Mouse (Mus musculus): ENCODE results near the gene Rgs12. TPM values are rescaled to one million over a fixed set of nuclear protein-coding genes. Genes with fewer than 3 reads are reported as not detected.

Rgs12 gene
- polyA plus RNA-seq, 1 experiment from 2014 or later: 34.4 TPM

DNA sequence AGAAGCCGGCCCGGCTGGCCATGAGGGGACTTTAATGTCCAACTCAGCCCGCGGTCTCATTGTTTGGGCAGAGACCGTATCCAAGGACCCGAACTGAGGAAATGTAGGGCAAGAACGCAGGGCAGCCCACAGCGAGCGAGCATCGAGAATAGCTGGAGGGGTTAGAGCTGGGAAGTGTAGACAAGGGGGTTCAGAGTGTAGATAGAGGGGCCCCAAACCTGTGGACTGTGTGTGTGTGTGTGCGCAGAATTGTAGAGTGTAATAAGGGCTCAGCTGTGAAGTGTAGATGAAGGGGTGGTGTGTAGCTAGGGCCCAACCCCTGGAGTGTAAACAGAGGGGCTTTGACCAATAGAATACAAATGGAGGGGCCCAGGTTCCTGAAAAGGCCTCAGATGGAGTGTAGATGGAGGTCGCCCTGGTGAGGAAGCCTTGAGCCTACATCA lies 545 bp downstream of the Rgs12 start:
- no peaks in the 10 kb centered on the region for H3K36me3 ChIP-seq (ENCODE audit: control insufficient read depth, insufficient read depth, low read length)
- H3K4me1 ChIP-seq (ENCODE audit: control insufficient read depth, insufficient read depth, low read length): peaks cover 11% of the 10 kb centered on the region
- peak overlapping the region; percentile 86 for H3K4me2 ChIP-seq (ENCODE audit: low read depth, low read length)
- no peaks in the 10 kb centered on the region for H3K27me3 ChIP-seq (ENCODE audit: control insufficient read depth, insufficient read depth, low read length)
- no peaks in the 10 kb centered on the region; the same call in 1 of the 2 replicates for H3K9me3 ChIP-seq (replicated peaks; ENCODE audit: control insufficient read depth, low read length)
- peak overlapping the region; percentile 85 for H3K4me3 ChIP-seq (replicated peaks; ENCODE audit: low read length)
- H3K9ac ChIP-seq (ENCODE audit: low read length): peak overlapping the region; percentile 95
- peak overlapping the region; percentile 87 for H3K27ac ChIP-seq (ENCODE audit: low read length)
- ATAC-seq (ENCODE audit: insufficient read depth, low FRiP score): peak; percentile 21; the same call in 1 of the 2 replicates
- WGBS: 2% methylated on average over 12 of the region's 12 CpGs

DNA sequence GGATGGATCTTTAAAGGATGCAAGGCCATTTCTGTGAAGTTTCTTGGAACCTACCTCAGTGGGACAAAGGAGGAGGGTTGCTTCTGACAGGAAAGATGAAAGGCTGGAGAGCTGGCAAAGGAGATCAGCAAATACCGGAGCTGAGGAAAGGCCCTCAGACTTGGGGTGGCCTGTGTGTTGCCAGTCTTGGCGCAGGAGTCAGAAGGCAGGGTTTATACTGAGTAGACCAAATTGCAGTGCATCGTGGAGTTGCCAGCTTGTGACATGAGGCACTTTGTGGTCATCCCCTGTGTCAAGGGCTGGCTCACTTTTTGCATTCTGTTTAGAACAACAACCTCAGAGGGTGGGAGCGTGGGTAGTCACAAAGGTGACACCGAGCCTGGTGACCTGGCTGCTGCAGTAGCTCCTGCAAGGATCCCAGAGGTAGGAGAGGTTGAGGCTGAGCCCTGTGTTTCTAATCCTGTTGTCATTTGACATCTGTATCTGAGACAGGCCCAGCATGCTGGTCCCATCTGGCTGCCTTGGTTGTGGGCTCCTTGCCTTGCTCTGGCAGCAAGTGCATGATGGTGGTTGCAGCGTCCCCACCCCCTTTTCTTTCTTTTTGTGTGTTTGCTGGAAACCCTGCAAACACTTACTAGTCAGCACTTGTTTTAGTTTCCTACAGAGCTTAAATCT lies 1.4 kb downstream of the Rgs12 start:
- peak overlapping the region; percentile 43; the same call in 1 of the 2 replicates for H3K27ac ChIP-seq (ENCODE audit: low read length)
- H3K36me3 ChIP-seq (ENCODE audit: control insufficient read depth, insufficient read depth, low read length): no peaks in the 10 kb centered on the region
- peak overlapping the region; percentile 85 for H3K4me3 ChIP-seq (replicated peaks; ENCODE audit: low read length)
- no peak for ATAC-seq (ENCODE audit: insufficient read depth, low FRiP score)
- WGBS: 59% methylated on average over 6 of the region's 6 CpGs
- peak overlapping the region; percentile 86 for H3K4me2 ChIP-seq (ENCODE audit: low read depth, low read length)
- H3K9ac ChIP-seq (ENCODE audit: low read length): peak overlapping the region; percentile 95
- peaks cover 11% of the 10 kb centered on the region for H3K4me1 ChIP-seq (ENCODE audit: control insufficient read depth, insufficient read depth, low read length)
- no peaks in the 10 kb centered on the region; the same call in 1 of the 2 replicates for H3K9me3 ChIP-seq (replicated peaks; ENCODE audit: control insufficient read depth, low read length)
- no peaks in the 10 kb centered on the region for H3K27me3 ChIP-seq (ENCODE audit: control insufficient read depth, insufficient read depth, low read length)

DNA sequence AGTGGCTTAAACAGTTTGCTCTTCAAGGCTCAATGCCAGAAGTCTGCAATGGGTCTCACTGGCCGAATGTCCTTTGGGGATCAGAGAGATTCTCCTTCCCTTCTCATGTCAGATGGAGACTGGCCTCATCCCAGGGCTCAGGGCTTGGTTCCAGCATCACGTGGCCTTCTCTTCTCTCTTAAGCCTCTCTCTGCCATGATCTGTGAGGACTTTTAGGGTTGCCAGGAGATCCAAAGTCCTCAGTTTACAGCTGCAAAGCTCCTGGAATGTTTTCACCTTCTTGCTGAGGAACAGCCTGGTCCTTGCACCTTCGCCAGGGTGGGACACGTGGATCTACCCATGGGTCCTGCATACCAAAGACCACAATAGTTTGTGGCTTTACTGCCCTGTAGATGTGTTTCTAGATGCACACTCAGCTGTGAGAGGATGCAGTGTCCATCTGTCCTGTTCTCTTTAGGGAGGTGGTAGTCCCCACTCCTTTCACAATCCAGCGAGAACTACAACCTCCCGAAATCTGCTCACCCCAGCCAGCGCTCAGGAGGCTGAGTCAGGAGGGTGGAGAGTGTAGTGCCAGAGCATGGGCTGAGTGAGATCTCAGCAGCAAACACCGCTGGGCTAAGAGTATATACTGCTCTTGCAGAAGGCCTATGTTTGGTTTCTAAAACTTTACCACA lies 2.1 kb downstream of the Rgs12 start:
- H3K4me1 ChIP-seq (ENCODE audit: control insufficient read depth, insufficient read depth, low read length): peaks cover 17% of the 10 kb centered on the region
- WGBS: 80% methylated on average over 8 of the region's 8 CpGs
- H3K4me3 ChIP-seq (replicated peaks; ENCODE audit: low read length): no peak overlapping the region
- no peaks in the 10 kb centered on the region for H3K27me3 ChIP-seq (ENCODE audit: control insufficient read depth, insufficient read depth, low read length)
- H3K9me3 ChIP-seq (replicated peaks; ENCODE audit: control insufficient read depth, low read length): no peaks in the 10 kb centered on the region; the same call in 1 of the 2 replicates
- H3K36me3 ChIP-seq (ENCODE audit: control insufficient read depth, insufficient read depth, low read length): no peaks in the 10 kb centered on the region
- no peak for ATAC-seq (ENCODE audit: insufficient read depth, low FRiP score)
- H3K9ac ChIP-seq (ENCODE audit: low read length): no peak overlapping the region
- H3K4me2 ChIP-seq (ENCODE audit: low read depth, low read length): peak overlapping the region; percentile 1; the same call in 1 of the 2 replicates
- H3K27ac ChIP-seq (ENCODE audit: low read length): peak overlapping the region; percentile 43; the same call in 1 of the 2 replicates

DNA sequence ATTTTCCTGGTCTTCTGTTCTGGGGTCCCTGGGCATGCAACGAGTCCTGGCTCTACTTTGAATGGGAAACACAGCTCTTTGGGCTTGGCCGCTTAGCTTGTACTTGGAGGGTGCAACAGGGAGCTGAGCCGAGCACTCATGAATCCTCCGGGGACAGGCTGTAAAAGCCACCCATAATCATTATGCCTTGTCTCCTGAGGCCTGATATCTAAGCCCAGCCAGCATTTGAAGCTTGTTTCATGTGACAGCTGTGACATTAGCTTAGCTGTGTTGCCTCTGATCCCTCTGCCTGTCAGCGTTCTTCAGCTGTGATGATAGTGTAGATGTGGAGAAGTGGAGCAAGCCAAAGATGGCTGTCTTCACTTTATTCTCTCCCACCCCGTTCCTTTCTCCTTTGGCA lies 5.3 kb downstream of the Rgs12 start:
- Histone ChIP-seq H3K9me3 (replicated peaks; ENCODE audit: control insufficient read depth, low read length) (no peaks in the 10 kb centered on the region; the same call in 1 of the 2 replicates), H3K36me3 (ENCODE audit: control insufficient read depth, insufficient read depth, low read length) (no peaks in the 10 kb centered on the region), H3K4me2 (ENCODE audit: low read depth, low read length) (no peak overlapping the region), H3K27ac (ENCODE audit: low read length) (no peak overlapping the region), H3K9ac (ENCODE audit: low read length) (no peak overlapping the region), H3K4me1 (ENCODE audit: control insufficient read depth, insufficient read depth, low read length) (peaks cover 25% of the 10 kb centered on the region), H3K4me3 (replicated peaks; ENCODE audit: low read length) (no peak overlapping the region), H3K27me3 (ENCODE audit: control insufficient read depth, insufficient read depth, low read length) (no peaks in the 10 kb centered on the region)
- no peak for ATAC-seq (ENCODE audit: insufficient read depth, low FRiP score)
- 76% methylated on average over 6 of the region's 6 CpGs for WGBS

DNA sequence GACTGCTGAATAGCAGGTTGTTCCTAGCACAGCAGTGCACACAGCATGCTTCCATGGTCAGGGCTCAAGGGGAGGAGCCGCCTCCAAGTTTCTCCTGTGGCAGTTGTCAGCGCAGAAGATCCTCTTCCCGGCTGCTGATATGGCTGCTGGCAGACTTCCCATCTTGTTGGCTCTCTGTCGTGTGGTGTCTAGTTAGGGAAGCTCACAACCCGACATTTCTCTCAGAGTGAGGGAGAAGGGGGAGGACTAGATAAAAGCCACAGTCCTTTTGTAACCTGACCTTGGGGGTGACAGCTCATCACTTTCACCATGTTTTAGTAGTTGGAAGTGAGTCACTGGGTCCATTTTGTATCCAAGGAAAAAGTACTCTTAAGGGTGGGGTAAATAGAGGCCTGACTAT lies 6.4 kb downstream of the Rgs12 start:
- no peaks in the 10 kb centered on the region for H3K36me3 ChIP-seq (ENCODE audit: control insufficient read depth, insufficient read depth, low read length)
- H3K27ac ChIP-seq (ENCODE audit: low read length): no peak overlapping the region
- H3K4me1 ChIP-seq (ENCODE audit: control insufficient read depth, insufficient read depth, low read length): peaks cover 19% of the 10 kb centered on the region
- ATAC-seq (ENCODE audit: insufficient read depth, low FRiP score): no peak
- H3K4me2 ChIP-seq (ENCODE audit: low read depth, low read length): no peak overlapping the region
- H3K9me3 ChIP-seq (replicated peaks; ENCODE audit: control insufficient read depth, low read length): no peaks in the 10 kb centered on the region; the same call in 1 of the 2 replicates
- no peak overlapping the region for H3K9ac ChIP-seq (ENCODE audit: low read length)
- no peak overlapping the region for H3K4me3 ChIP-seq (replicated peaks; ENCODE audit: low read length)
- H3K27me3 ChIP-seq (ENCODE audit: control insufficient read depth, insufficient read depth, low read length): no peaks in the 10 kb centered on the region
- WGBS: 48% methylated on average over 5 of the region's 5 CpGs

DNA sequence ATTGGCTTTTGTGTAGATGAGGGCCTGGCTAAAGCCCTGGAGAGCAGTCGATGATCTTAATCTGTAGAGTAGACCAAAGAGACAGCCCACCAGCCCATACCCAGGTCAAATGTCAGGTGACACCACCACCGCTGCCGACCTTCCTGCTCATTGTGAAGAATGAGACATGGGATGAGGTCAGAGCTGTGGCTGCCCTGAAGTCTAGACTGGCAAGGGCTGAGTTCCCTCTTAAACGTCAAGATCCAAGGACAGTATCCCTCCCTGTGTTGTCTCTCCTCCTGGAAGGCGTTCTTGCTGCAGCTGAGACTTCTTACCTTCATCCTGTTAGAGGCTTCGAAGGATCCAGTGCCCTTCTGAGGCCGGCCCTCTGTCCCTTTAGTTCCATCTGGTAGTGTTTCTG lies 6.9 kb downstream of the Rgs12 start:
- Histone ChIP-seq H3K4me3 (replicated peaks; ENCODE audit: low read length) (no peak overlapping the region), H3K4me1 (ENCODE audit: control insufficient read depth, insufficient read depth, low read length) (peaks cover 14% of the 10 kb centered on the region), H3K9ac (ENCODE audit: low read length) (no peak overlapping the region), H3K4me2 (ENCODE audit: low read depth, low read length) (no peak overlapping the region), H3K36me3 (ENCODE audit: control insufficient read depth, insufficient read depth, low read length) (no peaks in the 10 kb centered on the region), H3K9me3 (replicated peaks; ENCODE audit: control insufficient read depth, low read length) (no peaks in the 10 kb centered on the region; the same call in 1 of the 2 replicates), H3K27ac (ENCODE audit: low read length) (no peak overlapping the region), H3K27me3 (ENCODE audit: control insufficient read depth, insufficient read depth, low read length) (no peaks in the 10 kb centered on the region)
- no peak for ATAC-seq (ENCODE audit: insufficient read depth, low FRiP score)
- WGBS: 78% methylated on average over 7 of the region's 7 CpGs

DNA sequence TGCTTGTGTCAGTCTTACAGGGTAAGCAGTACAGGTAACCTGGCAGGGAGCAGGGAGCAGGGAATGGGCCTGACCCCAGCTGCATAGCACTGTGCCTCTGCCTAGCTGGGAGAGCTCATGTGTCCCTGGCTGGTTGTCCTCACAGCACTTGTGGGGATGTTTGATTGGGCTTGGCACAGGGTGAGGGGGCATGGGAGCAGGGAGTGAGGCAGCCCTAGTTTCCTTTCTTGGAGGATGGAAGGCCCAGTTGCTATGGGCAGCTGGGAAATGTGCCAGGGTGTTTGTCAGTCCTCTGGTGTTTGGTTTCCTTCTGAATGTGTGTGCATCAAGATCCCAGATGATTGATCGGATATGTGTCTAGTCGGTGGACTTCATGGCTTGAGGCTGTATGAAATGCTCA lies 7.8 kb downstream of the Rgs12 start:
- Histone ChIP-seq H3K9ac (ENCODE audit: low read length) (no peak overlapping the region), H3K4me3 (replicated peaks; ENCODE audit: low read length) (no peak overlapping the region), H3K9me3 (replicated peaks; ENCODE audit: control insufficient read depth, low read length) (no peaks in the 10 kb centered on the region; the same call in 1 of the 2 replicates), H3K4me1 (ENCODE audit: control insufficient read depth, insufficient read depth, low read length) (peaks cover 14% of the 10 kb centered on the region), H3K4me2 (ENCODE audit: low read depth, low read length) (no peak overlapping the region), H3K27ac (ENCODE audit: low read length) (no peak overlapping the region), H3K36me3 (ENCODE audit: control insufficient read depth, insufficient read depth, low read length) (no peaks in the 10 kb centered on the region), H3K27me3 (ENCODE audit: control insufficient read depth, insufficient read depth, low read length) (no peaks in the 10 kb centered on the region)
- 61% methylated on average over 2 of the region's 2 CpGs for WGBS
- ATAC-seq (ENCODE audit: insufficient read depth, low FRiP score): peak; percentile 33; the same call in 1 of the 2 replicates

DNA sequence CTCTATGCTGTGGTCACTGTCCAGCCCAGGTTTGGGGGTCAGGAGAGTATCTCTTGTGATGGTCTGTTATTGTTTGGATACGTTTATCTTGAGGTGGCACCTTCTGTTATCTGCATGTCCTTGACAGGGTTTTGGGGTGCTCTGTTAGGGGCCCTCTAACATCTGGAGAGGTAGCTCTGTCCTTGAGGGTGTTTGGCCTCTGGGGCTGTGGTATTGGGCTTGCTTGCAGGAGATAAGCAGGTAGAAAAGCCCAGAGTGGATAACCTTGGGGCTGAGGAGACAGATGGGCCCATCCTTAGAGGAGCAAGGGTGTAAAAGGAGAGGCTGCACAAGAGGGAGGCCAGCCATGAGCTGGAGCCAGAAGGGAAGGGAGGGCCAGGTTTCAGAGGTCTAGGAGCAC lies 10.8 kb downstream of the Rgs12 start:
- Histone ChIP-seq H3K27me3 (ENCODE audit: control insufficient read depth, insufficient read depth, low read length) (no peaks in the 10 kb centered on the region), H3K4me2 (ENCODE audit: low read depth, low read length) (no peak overlapping the region), H3K4me3 (replicated peaks; ENCODE audit: low read length) (no peak overlapping the region), H3K36me3 (ENCODE audit: control insufficient read depth, insufficient read depth, low read length) (peaks cover 1% of the 10 kb centered on the region; the same call in 1 of the 2 replicates), H3K9ac (ENCODE audit: low read length) (no peak overlapping the region), H3K9me3 (replicated peaks; ENCODE audit: control insufficient read depth, low read length) (no peaks in the 10 kb centered on the region), H3K27ac (ENCODE audit: low read length) (no peak overlapping the region), H3K4me1 (ENCODE audit: control insufficient read depth, insufficient read depth, low read length) (peaks cover 14% of the 10 kb centered on the region)
- peak; percentile 52; the same call in 1 of the 2 replicates for ATAC-seq (ENCODE audit: insufficient read depth, low FRiP score)
- WGBS: 68% methylated on average over 1 of the region's 1 CpGs

DNA sequence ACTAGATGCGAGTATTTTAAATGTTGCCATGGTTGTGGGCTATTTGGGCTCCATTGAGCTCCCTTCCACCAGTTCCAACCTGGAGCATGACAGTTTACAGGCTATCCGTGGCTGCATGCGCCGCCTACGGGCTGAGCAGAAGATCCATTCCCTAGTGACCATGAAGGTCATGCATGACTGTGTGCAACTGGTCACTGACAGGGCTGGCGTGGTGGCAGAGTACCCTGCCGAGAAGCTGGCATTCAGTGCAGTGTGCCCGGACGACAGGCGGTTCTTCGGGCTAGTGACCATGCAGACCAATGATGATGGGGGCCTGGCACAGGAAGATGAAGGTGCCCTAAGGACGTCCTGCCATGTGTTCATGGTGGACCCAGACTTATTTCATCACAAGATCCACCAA lies 16.3 kb downstream of the Rgs12 start:
- no peak for ATAC-seq (ENCODE audit: insufficient read depth, low FRiP score)
- Histone ChIP-seq H3K4me2 (ENCODE audit: low read depth, low read length) (no peak overlapping the region), H3K9ac (ENCODE audit: low read length) (no peak overlapping the region), H3K27ac (ENCODE audit: low read length) (no peak overlapping the region), H3K9me3 (replicated peaks; ENCODE audit: control insufficient read depth, low read length) (no peaks in the 10 kb centered on the region), H3K4me3 (replicated peaks; ENCODE audit: low read length) (no peak overlapping the region), H3K27me3 (ENCODE audit: control insufficient read depth, insufficient read depth, low read length) (no peaks in the 10 kb centered on the region), H3K36me3 (ENCODE audit: control insufficient read depth, insufficient read depth, low read length) (peaks cover 10% of the 10 kb centered on the region; the same call in 1 of the 2 replicates), H3K4me1 (ENCODE audit: control insufficient read depth, insufficient read depth, low read length) (no peaks in the 10 kb centered on the region)
- 92% methylated on average over 12 of the region's 12 CpGs for WGBS
